ENCODE assay signal across 8 mouse cellular contexts in genomic region chr9:71484871-71485474, GRCm38 (mm10). TPM values are rescaled to one million over a fixed set of nuclear protein-coding genes. Genes with fewer than 3 reads are reported as not detected.
DNase-seq lines count a peak whose midpoint lies in the region; ATAC-seq lines count a peak whose summit lies in the region.

No protein-coding gene starts in this region.

- no peak for DNase-seq in heart, adult 11 months
- DNase-seq in Muller cell, postnatal 12 days (ENCODE audit: inconsistent ontology term): peak; percentile 9
- no peak for DNase-seq in hindbrain, embryonic 11.5 days (ENCODE audit: low spot score)
- DNase-seq in midbrain, embryonic 10.5 days (ENCODE audit: low spot score): no peak
- DNase-seq in right cerebral cortex, postnatal 14 days: no peak
- DNase-seq in urinary bladder, postnatal 25 days (ENCODE audit: low spot score): no peak
- no peak for DNase-seq in ovary, adult 18-20 months (ENCODE audit: low spot score)

- WGBS in heart, embryonic 16.5 days: 1% methylated on average over 14 of the region's 14 CpGs
- WGBS in hindbrain, embryonic 11.5 days: 3% methylated on average over 14 of the region's 14 CpGs
- 2% methylated on average over 14 of the region's 14 CpGs for WGBS in midbrain, embryonic 10.5 days

- peaks cover 13% of the 10 kb centered on the region for H3K4me1 ChIP-seq in heart, embryonic 16.5 days (ENCODE audit: control insufficient read depth, insufficient read depth, low read length)
- 0 out of 2 replicates have a peak, but pooled peaks cover 2% of the 10 kb centered on the region for H3K4me1 ChIP-seq in hindbrain, embryonic 11.5 days (replicated peaks; ENCODE audit: control insufficient read depth, insufficient read depth, low read length)
- peaks cover 21% of the 10 kb centered on the region for H3K4me1 ChIP-seq in midbrain, embryonic 10.5 days

- H3K9ac ChIP-seq in heart, embryonic 16.5 days (ENCODE audit: low read length): peak overlapping the region; percentile 100
- H3K9ac ChIP-seq in hindbrain, embryonic 11.5 days (ENCODE audit: low read depth, low read length): peak overlapping the region; percentile 98

- H3K4me3 ChIP-seq in heart, embryonic 16.5 days (ENCODE audit: low read length): peak overlapping the region; percentile 97
- peak overlapping the region; percentile 86 for H3K4me3 ChIP-seq in hindbrain, embryonic 11.5 days (ENCODE audit: low read depth, low read length)
- H3K4me3 ChIP-seq in midbrain, embryonic 10.5 days: peak overlapping the region; percentile 98

- peak overlapping the region; percentile 99 for H3K27ac ChIP-seq in heart, embryonic 16.5 days (ENCODE audit: low read length)
- H3K27ac ChIP-seq in hindbrain, embryonic 11.5 days (ENCODE audit: low read depth, low read length): peak overlapping the region; percentile 85
- H3K27ac ChIP-seq in midbrain, embryonic 10.5 days (replicated peaks): peak overlapping the region; percentile 100

- no peaks in the 10 kb centered on the region for H3K27me3 ChIP-seq in heart, embryonic 16.5 days (ENCODE audit: control insufficient read depth, insufficient read depth, low read length)
- no peaks in the 10 kb centered on the region for H3K27me3 ChIP-seq in hindbrain, embryonic 11.5 days (ENCODE audit: control insufficient read depth, insufficient read depth, low read length)
- H3K27me3 ChIP-seq in midbrain, embryonic 10.5 days (ENCODE audit: low read depth, poor library complexity, severe bottlenecking): no peaks in the 10 kb centered on the region

- H3K4me2 ChIP-seq in heart, embryonic 16.5 days (ENCODE audit: low read depth, low read length): peak overlapping the region; percentile 76
- peak overlapping the region; percentile 65 for H3K4me2 ChIP-seq in hindbrain, embryonic 11.5 days (replicated peaks; ENCODE audit: low read depth, low read length)

- peak; percentile 5; the same call in 1 of the 2 replicates for ATAC-seq in heart, embryonic 16.5 days (replicated peaks; ENCODE audit: extremely low read depth, insufficient read depth, low FRiP score)
- no peak for ATAC-seq in hindbrain, embryonic 11.5 days (ENCODE audit: low FRiP score)

- peaks cover 32% of the 10 kb centered on the region for H3K36me3 ChIP-seq in heart, embryonic 16.5 days (ENCODE audit: control insufficient read depth, insufficient read depth)
- H3K36me3 ChIP-seq in hindbrain, embryonic 11.5 days (ENCODE audit: control insufficient read depth, insufficient read depth, low read length): peaks cover 21% of the 10 kb centered on the region
- H3K36me3 ChIP-seq in midbrain, embryonic 10.5 days: peaks cover 37% of the 10 kb centered on the region

- no peaks in the 10 kb centered on the region for H3K9me3 ChIP-seq in heart, embryonic 16.5 days (replicated peaks; ENCODE audit: control insufficient read depth, low read length)
- no peaks in the 10 kb centered on the region for H3K9me3 ChIP-seq in hindbrain, embryonic 11.5 days (ENCODE audit: control insufficient read depth, low read length)
- H3K9me3 ChIP-seq in midbrain, embryonic 10.5 days (replicated peaks): no peaks in the 10 kb centered on the region

RNA-seq across cellular contexts. Expression of gene Polr2m, which starts 0.8 kb away (rescaled TPM):
- polyA plus RNA-seq in heart, embryonic 16.5 days (2015; fragmentation: Nextera tagmentation; extraction: Ambion mirVana): 318 and 319 TPM in 2 replicates
- polyA plus RNA-seq in hindbrain, embryonic 11.5 days (2014; fragmentation: Nextera tagmentation; extraction: Ambion mirVana): 383 and 404 TPM in 2 replicates
- polyA plus RNA-seq in midbrain, embryonic 10.5 days (2016; fragmentation: Nextera tagmentation; extraction: Ambion mirVana): 546 and 576 TPM in 2 replicates
